Mouse (Mus musculus) lung, postnatal 36 days (tissue): Measurements from ENCODE around the gene Atpaf2.
"Not testable (repeated sequence)": the region's sequence is repeated elsewhere in the genome, so short reads cannot be mapped to it uniquely, and the experiment has no call there.

Experiments
- DNase-seq: peaks from one replicate; pipeline ENCODE4 v3.0.0; 2022; ENCODE audit warnings: mixed read lengths

The Atpaf2 gene

GRCm38 (mm10) chr11:60417717-60418472 lies at the start of gene Atpaf2:
Gene Atpaf2, minus strand, starts transcription at chr11:60418457.
- peak; percentile 14 for DNase-seq

- DNase-seq: peak; percentile 45
Measured at GRCm38 (mm10) chr11:60465943-60466380, 47.7 kb upstream of the Atpaf2 start.

GRCm38 (mm10) chr11:60457973-60458372 lies 39.7 kb upstream of the Atpaf2 start:
- DNase-seq: no peak

- DNase-seq: no peak
Measured at GRCm38 (mm10) chr11:60454745-60455087, 36.5 kb upstream of the Atpaf2 start.

GRCm38 (mm10) chr11:60454080-60454744 lies 36.0 kb upstream of the Atpaf2 start, which contains the start of gene Drg2:
Gene Drg2, plus strand, starts transcription at chr11:60454591.
- DNase-seq: peak; percentile 89

- no peak for DNase-seq
Measured at GRCm38 (mm10) chr11:60444007-60444406, 25.8 kb upstream of the Atpaf2 start.

GRCm38 (mm10) chr11:60442896-60443295 lies 24.6 kb upstream of the Atpaf2 start:
- no peak for DNase-seq

- peak; percentile 56 for DNase-seq
Measured at GRCm38 (mm10) chr11:60440176-60440575, 21.9 kb upstream of the Atpaf2 start.

GRCm38 (mm10) chr11:60439621-60440020 lies 21.4 kb upstream of the Atpaf2 start:
- not testable (repeated sequence) for DNase-seq

GRCm38 (mm10) chr11:60436618-60437017 lies 18.4 kb upstream of the Atpaf2 start:
- DNase-seq: no peak

GRCm38 (mm10) chr11:60435133-60435532 lies 16.9 kb upstream of the Atpaf2 start:
- no peak for DNase-seq

- DNase-seq: no peak
Measured at GRCm38 (mm10) chr11:60433501-60433900, 15.2 kb upstream of the Atpaf2 start.

GRCm38 (mm10) chr11:60427628-60428027 lies 9.4 kb upstream of the Atpaf2 start:
- DNase-seq: no peak

- no peak for DNase-seq
Measured at GRCm38 (mm10) chr11:60426417-60426816, 8.2 kb upstream of the Atpaf2 start.

- no peak for DNase-seq
Measured at GRCm38 (mm10) chr11:60423006-60423405, 4.7 kb upstream of the Atpaf2 start.

GRCm38 (mm10) chr11:60422046-60422668 lies 3.9 kb upstream of the Atpaf2 start:
- peak; percentile 15 for DNase-seq

GRCm38 (mm10) chr11:60418473-60418803 lies 181 bp upstream of the Atpaf2 start:
- DNase-seq: peak; percentile 0

- peak; percentile 99 for DNase-seq
Measured at GRCm38 (mm10) chr11:60416963-60417716, 1.1 kb downstream of the Atpaf2 start, which contains the start of gene Gid4. Gene Gid4, plus strand, starts transcription at chr11:60417145.

GRCm38 (mm10) chr11:60416590-60416962 lies 1.7 kb downstream of the Atpaf2 start:
- DNase-seq: no peak

- DNase-seq: no peak
Measured at GRCm38 (mm10) chr11:60412921-60413320, 5.3 kb downstream of the Atpaf2 start.

GRCm38 (mm10) chr11:60412173-60412572 lies 6.1 kb downstream of the Atpaf2 start:
- DNase-seq: peak; percentile 92

- DNase-seq: no peak
Measured at GRCm38 (mm10) chr11:60406606-60407005, 11.7 kb downstream of the Atpaf2 start.

GRCm38 (mm10) chr11:60397172-60397571 lies 21.1 kb downstream of the Atpaf2 start:
- no peak for DNase-seq
